Mouse (Mus musculus) neutrophil, adult 5-6 weeks (primary cell): ENCODE results near the gene Trp53i11. TPM values are rescaled to one million over a fixed set of nuclear protein-coding genes. Genes with fewer than 3 reads are reported as not detected.

Experiments
- ATAC-seq: fragments of 151-379, 151-347 bp; 2 replicates; pipeline ENCODE4 v1.8.0; 2017; ENCODE audit warnings: mild to moderate bottlenecking, moderate TSS enrichment; ENCODE audit not compliant: insufficient number of reproducible peaks, poor library complexity, low FRiP score, severe bottlenecking; ENCODE audit errors: extremely low read depth
- total RNA-seq: library from RNA; stranded (forward); fragments of 200-1000 nt; gene quantifications from 2 replicates; pipeline ENCODE4 v1.2.3, GENCODE M21; 2017

Gene Trp53i11
- total RNA-seq, 1 experiment from 2014 or later, result 132 TPM

GRCm38 (mm10) chr2:93223463-93223862 is 36.1 kb downstream of the Trp53i11 start:
- no peak for ATAC-seq

- ATAC-seq, result no peak
Measured at GRCm38 (mm10) chr2:93226606-93227595, 39.6 kb downstream of the Trp53i11 start.

DNA sequence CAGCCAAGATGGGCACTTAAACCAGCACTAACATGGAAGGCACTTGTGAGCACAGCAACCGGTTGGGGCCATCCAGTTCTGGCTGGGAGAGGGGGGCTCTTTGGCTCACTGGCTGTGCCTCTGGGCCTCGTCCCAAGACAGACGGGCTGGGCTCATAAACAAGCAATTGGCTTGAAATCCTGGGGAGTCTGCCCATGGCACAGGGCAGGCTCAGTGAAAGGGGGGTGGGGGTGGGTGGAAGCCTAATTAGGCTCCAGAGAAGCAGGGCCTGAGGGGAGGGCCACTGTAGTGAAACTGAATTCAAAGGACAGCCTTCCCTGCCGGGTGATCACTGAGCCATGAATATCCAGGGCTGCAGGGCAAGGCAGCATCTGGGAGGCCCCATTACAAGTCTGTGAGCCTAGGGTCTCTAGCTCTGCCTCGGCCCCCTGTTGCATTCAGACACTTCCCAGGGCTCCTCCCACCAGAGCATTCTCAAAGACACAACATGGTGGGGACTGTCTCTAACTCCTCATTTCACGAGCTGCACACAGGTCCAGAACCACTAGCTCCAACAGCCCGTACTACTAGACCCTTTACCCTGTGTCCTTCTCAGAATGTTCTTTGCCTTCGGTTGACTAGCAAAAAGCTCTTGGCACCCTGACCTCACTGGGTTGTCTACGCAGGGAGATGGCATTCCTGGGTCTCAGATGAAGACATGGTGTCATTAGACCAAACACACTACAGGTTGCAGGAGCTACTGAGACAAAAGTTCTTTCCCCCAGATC is 40.5 kb downstream of the Trp53i11 start:
- no peak for ATAC-seq

GRCm38 (mm10) chr2:93228480-93228824 is 41.1 kb downstream of the Trp53i11 start:
- ATAC-seq, result no peak

DNA sequence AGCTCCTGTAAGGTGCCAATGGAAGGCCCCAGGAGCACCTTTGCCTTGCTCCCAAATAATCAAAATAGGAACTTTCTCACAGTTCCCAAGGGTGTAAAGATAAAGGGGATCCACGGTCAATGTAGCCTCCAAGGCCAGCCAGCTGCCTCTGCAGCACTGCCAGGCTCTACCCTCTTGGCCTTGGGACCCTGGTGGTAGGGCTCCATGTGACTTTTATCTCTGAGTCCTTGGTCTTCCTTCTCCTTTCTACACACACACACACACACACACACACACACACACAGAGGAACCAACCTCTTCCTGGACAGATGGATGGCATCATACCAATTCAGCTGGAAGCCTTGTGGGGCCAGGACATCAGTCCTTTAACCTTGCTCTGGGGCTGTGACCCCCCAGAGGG is 44.8 kb downstream of the Trp53i11 start:
- ATAC-seq, result no peak

- ATAC-seq, result no peak
Measured at GRCm38 (mm10) chr2:93237055-93237454, 49.7 kb downstream of the Trp53i11 start.

DNA sequence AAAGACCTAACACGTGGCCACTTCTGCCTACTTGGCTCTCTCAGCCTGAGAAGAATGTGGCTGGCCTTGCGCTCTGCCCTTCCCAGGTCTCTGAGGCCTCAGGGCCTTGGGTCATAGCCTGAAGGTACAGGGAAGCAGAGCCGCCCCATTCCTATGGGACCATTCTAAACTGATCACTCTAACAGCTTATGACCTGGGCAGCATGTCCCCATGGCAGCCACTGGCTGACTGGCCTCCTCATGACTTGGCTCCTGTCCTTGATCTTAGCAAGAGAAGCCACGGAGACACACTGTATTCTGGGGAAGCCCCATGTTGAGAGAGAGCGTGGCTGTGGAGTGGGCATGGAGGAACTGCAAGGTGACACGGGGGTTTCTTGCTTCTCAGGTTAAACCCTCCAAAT is 51.5 kb downstream of the Trp53i11 start:
- no peak for ATAC-seq

GRCm38 (mm10) chr2:93242166-93242565 is 54.8 kb downstream of the Trp53i11 start:
- ATAC-seq, result no peak

GRCm38 (mm10) chr2:93243439-93244089 is 56.2 kb downstream of the Trp53i11 start:
- ATAC-seq, result no peak

GRCm38 (mm10) chr2:93244090-93244443 is 56.7 kb downstream of the Trp53i11 start:
- no peak for ATAC-seq

GRCm38 (mm10) chr2:93249058-93249457 is 61.7 kb downstream of the Trp53i11 start:
- no peak for ATAC-seq

DNA sequence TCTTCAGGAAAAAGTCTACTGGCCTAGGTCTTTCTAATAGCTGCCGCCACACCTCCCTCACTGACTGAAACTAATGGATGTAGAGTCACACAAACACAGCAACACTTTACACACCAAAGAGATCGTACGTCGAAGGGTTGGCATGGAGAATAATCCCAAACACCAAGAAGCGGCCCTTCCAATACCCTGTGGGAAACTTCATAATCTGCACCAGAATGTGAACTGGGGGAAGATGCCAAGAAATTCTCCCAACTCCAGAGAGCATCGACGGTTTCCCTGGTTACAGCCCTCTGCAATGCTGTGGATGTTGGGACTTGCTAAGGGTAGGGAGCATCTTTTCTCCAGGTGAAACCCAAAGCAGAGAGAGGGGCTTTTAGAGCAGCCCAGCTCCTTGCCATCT is 63.3 kb downstream of the Trp53i11 start:
- ATAC-seq, result no peak

Other genes with a start within 250 kb of the Trp53i11 start
- gene Prdm11, start 141.4 kb upstream of the Trp53i11 start, total RNA-seq, result 8.0 and 9.1 TPM in 2 replicates
- gene Tspan18, start 147.0 kb downstream of the Trp53i11 start, total RNA-seq, result 0.12 and 0.23 TPM in 2 replicates